Mouse (Mus musculus): ENCODE data around the gene Ccdc62. TPM values are rescaled to one million over a fixed set of nuclear protein-coding genes. Genes with fewer than 3 reads are reported as not detected.

Ccdc62 gene
- polyA plus RNA-seq (2012; ENCODE audit: insufficient read depth, insufficient read length, missing spikeins) = 1.2 and 3.3 TPM in 2 replicates

DNA sequence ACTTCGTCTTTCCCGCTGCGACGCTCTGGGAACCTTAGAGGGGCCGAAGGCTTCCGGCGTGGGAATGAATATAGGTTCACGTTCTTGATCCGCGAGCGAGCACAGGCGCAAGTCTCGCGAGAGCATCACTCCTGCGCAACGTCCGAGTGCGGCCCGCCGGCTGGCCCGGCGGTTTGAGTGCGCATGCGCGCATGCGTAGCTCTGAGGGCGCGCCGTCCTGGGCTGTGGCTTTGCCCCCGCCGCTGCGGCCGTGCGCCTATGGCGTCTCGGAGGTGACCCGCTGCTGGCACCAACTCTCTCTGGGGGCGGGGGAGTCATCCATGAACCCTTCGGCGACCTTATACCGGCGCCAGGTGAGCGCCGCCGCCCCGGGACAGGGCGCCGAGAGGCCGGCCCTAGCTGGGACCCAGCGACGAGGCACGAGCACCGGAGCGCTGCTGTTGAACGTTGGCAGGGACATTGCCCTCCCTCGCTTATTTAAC, at the start of gene Ccdc62:
TSS of gene Ccdc62 (plus strand) at position 172 of the 482 bp plus-strand sequence.
- H3K27ac ChIP-seq (ENCODE audit: insufficient read depth, low read depth, low read length) = peak within 1 kb of the TSS; percentile 65
- H3K4me3 ChIP-seq (ENCODE audit: insufficient read depth, low read length) = peak within 1 kb of the TSS; percentile 82
- TF ChIP-seq POLR2A (IDR thresholded peaks at IDR 0.05; ENCODE audit: borderline replicate concordance, low read depth, low read length) (peak; percentile 72; the same call in 1 of the 2 replicates), CTCF (IDR thresholded peaks at IDR 0.05; ENCODE audit: low read depth, low read length) (no peak)
- H3K4me1 ChIP-seq (ENCODE audit: control insufficient read depth, insufficient read depth, low read length) = no peaks in the 10 kb centered on the region

DNA sequence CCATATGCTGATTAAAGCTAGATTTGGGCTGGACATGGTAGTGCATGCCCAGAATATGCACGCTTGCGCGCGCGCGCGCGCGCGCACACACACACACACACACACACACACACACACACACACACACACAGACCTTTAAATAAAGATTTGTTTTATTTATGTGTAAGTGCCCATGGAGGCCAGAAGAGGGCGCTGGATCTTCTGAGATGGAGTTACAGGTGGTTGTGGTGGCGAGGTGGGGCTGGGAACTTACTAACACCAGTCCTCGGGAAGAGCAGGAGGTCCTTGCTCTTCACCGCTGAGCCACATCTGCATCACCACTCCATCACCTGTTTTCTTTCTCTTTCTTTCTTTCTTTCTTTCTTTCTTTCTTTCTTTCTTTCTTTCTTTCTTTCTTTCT, 49.7 kb upstream of the Ccdc62 start:
- Histone ChIP-seq H3K4me3 (ENCODE audit: insufficient read depth, low read length) (no peak overlapping the region), H3K4me1 (ENCODE audit: control insufficient read depth, insufficient read depth, low read length) (peaks cover 12% of the 10 kb centered on the region), H3K27ac (ENCODE audit: insufficient read depth, low read depth, low read length) (no peak overlapping the region)
- TF ChIP-seq CTCF (IDR thresholded peaks at IDR 0.05; ENCODE audit: low read depth, low read length) (no peak), POLR2A (IDR thresholded peaks at IDR 0.05; ENCODE audit: borderline replicate concordance, low read depth, low read length) (no peak)

DNA sequence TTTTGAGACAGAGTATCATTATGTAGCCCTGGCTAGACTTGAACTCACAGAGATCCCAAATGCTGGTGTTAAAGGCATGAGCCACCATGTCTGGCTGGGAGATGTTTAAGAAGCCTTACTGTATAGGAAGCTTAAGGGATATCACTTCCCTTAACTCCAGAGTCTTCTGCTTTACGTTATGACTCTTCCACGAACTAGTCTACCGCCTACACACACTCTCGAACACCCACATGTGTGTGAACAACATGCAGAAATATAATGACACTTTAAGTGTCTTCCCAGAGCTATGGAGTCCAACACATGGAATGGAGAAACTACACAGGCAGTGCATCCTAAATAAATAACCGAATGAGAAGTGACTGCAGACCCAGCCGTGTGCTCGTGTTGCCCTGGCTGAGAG, 46.6 kb upstream of the Ccdc62 start:
- Histone ChIP-seq H3K4me3 (ENCODE audit: insufficient read depth, low read length) (no peak overlapping the region), H3K4me1 (ENCODE audit: control insufficient read depth, insufficient read depth, low read length) (peaks cover 14% of the 10 kb centered on the region), H3K27ac (ENCODE audit: insufficient read depth, low read depth, low read length) (no peak overlapping the region)
- TF ChIP-seq POLR2A (IDR thresholded peaks at IDR 0.05; ENCODE audit: borderline replicate concordance, low read depth, low read length) (no peak), CTCF (IDR thresholded peaks at IDR 0.05; ENCODE audit: low read depth, low read length) (no peak)

DNA sequence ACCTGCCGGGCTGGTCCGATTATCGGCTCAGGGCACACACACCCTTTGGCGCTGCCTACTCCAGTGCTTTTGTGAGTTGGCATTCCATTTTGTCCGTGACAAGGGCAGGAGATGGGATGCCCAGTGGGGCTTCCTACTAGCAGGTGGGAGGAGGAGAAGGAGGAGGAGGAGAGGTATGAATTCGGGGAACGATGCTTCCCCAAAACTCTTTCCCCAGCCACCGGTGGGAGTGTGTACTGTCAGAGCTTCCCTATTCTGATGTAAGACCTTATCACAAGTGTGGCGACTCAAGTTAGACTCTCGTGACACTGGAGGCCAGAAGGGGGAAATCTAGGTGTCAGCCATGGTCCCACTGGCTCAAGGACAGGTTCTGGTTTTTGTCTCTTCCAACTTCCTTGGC, 46.1 kb upstream of the Ccdc62 start:
- H3K4me3 ChIP-seq (ENCODE audit: insufficient read depth, low read length) = no peak overlapping the region
- no peak overlapping the region for H3K27ac ChIP-seq (ENCODE audit: insufficient read depth, low read depth, low read length)
- H3K4me1 ChIP-seq (ENCODE audit: control insufficient read depth, insufficient read depth, low read length) = peaks cover 14% of the 10 kb centered on the region
- TF ChIP-seq POLR2A (IDR thresholded peaks at IDR 0.05; ENCODE audit: borderline replicate concordance, low read depth, low read length) (no peak), CTCF (IDR thresholded peaks at IDR 0.05; ENCODE audit: low read depth, low read length) (no peak)

DNA sequence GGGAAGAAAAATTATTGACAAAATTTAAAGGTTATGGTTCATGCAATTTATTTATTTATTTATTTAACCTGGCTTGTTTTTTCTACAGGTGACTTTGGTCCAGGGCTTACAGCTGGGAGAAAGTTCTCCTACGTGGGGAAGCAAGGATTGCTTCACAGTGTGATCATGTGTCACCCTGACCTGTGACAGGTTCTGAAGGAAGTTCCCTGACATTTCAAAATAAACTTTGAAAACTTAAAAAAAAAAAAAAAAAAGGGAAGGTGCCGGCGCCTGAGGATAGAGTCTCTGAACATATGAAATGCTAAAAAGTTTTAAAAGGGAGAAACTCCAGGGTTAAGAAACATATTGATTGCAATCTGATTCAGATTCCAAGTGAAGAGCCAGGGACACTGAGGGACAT, 44.1 kb upstream of the Ccdc62 start:
- H3K4me1 ChIP-seq (ENCODE audit: control insufficient read depth, insufficient read depth, low read length) = peaks cover 27% of the 10 kb centered on the region
- no peak overlapping the region for H3K27ac ChIP-seq (ENCODE audit: insufficient read depth, low read depth, low read length)
- TF ChIP-seq POLR2A (IDR thresholded peaks at IDR 0.05; ENCODE audit: borderline replicate concordance, low read depth, low read length) (no peak), CTCF (IDR thresholded peaks at IDR 0.05; ENCODE audit: low read depth, low read length) (no peak)
- no peak overlapping the region for H3K4me3 ChIP-seq (ENCODE audit: insufficient read depth, low read length)

DNA sequence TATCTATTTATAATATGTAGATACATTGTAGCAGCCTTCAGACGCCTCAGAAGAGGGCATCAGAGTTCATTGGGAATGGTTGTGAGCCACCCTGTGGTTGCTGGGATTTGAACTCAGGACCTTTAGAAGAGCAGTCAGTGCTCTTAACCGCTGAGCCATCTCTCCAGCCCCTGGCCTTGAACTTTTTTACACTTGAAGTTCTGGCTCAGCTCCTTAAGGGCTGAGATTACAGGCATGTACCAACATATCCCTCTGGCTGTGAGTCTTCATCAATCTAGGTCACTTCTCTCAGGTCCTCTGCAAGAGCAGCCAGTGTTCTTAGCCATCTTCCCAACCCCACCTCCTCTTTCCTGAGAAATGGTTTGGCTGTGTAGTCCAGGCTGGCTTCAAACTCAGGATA, 40.2 kb upstream of the Ccdc62 start:
- H3K4me3 ChIP-seq (ENCODE audit: insufficient read depth, low read length) = no peak overlapping the region
- H3K27ac ChIP-seq (ENCODE audit: insufficient read depth, low read depth, low read length) = no peak overlapping the region
- peaks cover 42% of the 10 kb centered on the region for H3K4me1 ChIP-seq (ENCODE audit: control insufficient read depth, insufficient read depth, low read length)
- TF ChIP-seq POLR2A (IDR thresholded peaks at IDR 0.05; ENCODE audit: borderline replicate concordance, low read depth, low read length) (no peak), CTCF (IDR thresholded peaks at IDR 0.05; ENCODE audit: low read depth, low read length) (no peak)

DNA sequence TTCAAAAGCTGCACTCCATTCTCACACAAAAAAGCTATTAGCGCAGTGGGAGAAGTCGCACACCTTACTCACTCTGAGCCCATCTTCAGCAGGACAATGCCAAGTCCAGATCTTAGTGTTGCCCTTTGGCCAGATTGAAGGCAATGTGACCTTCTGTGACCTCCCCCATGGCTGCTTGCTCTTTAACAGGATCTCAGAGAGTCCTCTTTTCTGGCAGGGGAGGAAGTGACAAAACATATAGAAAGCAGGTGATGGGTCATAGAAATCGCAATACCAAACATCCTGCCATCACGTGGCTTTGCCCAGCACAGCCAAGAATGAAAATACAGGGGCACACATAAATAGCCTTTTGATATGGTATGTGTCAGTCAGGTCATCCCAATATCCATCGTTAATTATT, 39.5 kb upstream of the Ccdc62 start:
- no peak overlapping the region for H3K4me3 ChIP-seq (ENCODE audit: insufficient read depth, low read length)
- TF ChIP-seq POLR2A (IDR thresholded peaks at IDR 0.05; ENCODE audit: borderline replicate concordance, low read depth, low read length) = no peak
- TF ChIP-seq CTCF (IDR thresholded peaks at IDR 0.05; ENCODE audit: low read depth, low read length) = no peak
- no peak overlapping the region for H3K27ac ChIP-seq (ENCODE audit: insufficient read depth, low read depth, low read length)
- peaks cover 49% of the 10 kb centered on the region for H3K4me1 ChIP-seq (ENCODE audit: control insufficient read depth, insufficient read depth, low read length)

DNA sequence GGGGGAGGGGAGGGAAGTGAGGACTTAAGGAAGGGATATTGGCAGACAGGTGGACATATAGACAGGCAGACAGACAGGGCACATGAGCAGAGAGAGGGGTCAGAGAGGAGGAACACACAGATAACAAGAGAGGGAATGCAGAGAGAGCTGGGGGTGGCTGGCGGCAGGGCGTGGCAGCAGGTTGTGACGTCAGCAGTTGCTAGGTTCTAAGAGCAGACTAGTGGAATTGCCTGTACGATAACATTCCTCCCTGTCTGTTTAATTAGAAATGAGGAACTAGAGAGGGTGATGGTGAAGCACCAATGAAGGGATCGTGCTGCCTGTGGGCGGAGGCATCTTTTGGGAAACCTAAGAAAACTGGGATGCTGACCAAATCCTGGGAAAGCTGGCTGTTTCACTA, 38.8 kb upstream of the Ccdc62 start:
- Histone ChIP-seq H3K4me3 (ENCODE audit: insufficient read depth, low read length) (no peak overlapping the region), H3K27ac (ENCODE audit: insufficient read depth, low read depth, low read length) (no peak overlapping the region), H3K4me1 (ENCODE audit: control insufficient read depth, insufficient read depth, low read length) (peaks cover 51% of the 10 kb centered on the region)
- TF ChIP-seq CTCF (IDR thresholded peaks at IDR 0.05; ENCODE audit: low read depth, low read length) (no peak), POLR2A (IDR thresholded peaks at IDR 0.05; ENCODE audit: borderline replicate concordance, low read depth, low read length) (no peak)

DNA sequence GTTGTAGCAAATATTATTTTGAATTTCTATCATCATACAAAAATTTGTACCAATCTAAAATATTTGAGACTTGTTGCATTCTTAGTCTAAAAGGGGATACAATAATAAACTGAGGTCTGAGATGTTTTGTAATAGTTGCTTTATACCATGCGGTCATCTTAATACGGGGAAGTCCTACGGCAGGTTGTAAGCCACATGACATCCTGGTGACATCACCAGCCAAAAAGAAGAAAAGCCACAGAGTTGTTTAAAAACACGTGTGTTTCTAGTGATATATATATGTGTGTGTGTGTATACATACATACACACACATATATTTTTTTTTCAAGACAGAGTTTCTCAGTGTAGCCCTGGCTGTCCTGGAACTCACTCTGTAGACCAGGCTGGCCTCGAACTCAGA, 37.0 kb upstream of the Ccdc62 start:
- TF ChIP-seq CTCF (IDR thresholded peaks at IDR 0.05; ENCODE audit: low read depth, low read length) (no peak), POLR2A (IDR thresholded peaks at IDR 0.05; ENCODE audit: borderline replicate concordance, low read depth, low read length) (no peak)

DNA sequence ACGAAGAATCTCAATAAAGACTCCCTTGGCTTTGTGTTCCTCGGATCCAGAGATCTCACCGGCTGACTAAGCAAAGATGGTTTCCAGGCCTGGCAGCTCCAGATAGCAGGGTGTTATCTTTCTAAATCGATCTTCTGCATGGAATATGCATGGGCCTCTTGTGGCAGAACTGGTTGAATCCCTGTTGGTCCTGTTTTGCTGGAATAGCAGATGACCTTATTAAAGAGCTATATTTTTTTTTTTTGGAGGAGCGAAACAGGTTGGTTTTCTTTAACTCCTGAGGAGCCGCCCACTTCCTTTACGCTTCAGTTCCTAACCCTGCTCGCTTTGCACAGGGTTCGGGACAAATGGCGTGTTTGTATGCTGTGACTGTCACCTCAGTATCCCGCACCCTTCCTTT, 34.1 kb upstream of the Ccdc62 start:
- Histone ChIP-seq H3K4me3 (ENCODE audit: insufficient read depth, low read length) (no peak overlapping the region), H3K27ac (ENCODE audit: insufficient read depth, low read depth, low read length) (peak overlapping the region; percentile 89; the same call in 1 of the 2 replicates), H3K4me1 (ENCODE audit: control insufficient read depth, insufficient read depth, low read length) (peaks cover 52% of the 10 kb centered on the region)
- TF ChIP-seq CTCF (IDR thresholded peaks at IDR 0.05; ENCODE audit: low read depth, low read length) (no peak), POLR2A (IDR thresholded peaks at IDR 0.05; ENCODE audit: borderline replicate concordance, low read depth, low read length) (no peak)

More for the DNA sequence above, 37.0 kb upstream of the Ccdc62 start:
- H3K27ac ChIP-seq (ENCODE audit: insufficient read depth, low read depth, low read length) = no peak overlapping the region
- H3K4me3 ChIP-seq (ENCODE audit: insufficient read depth, low read length) = no peak overlapping the region
- H3K4me1 ChIP-seq (ENCODE audit: control insufficient read depth, insufficient read depth, low read length) = peaks cover 65% of the 10 kb centered on the region

DNA sequence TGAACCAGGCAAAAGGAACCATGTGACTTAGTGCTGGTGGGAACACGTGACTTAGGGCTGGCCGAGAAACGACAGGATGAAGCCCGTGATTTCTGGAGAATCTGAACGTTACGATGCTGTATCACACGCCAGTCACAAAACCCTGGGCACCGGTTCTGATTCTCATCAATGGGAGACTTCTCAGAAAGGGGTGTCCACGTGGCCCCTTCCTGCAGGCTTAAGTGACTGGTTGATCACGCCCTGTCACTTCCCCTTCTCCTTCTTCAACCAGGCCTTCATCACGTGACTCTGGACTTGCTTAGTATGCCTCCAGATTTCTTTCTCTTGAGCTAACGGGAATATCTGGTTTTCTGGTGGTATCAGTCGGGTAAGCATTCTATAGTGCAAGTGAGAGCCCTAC, 33.1 kb upstream of the Ccdc62 start:
- no peak overlapping the region for H3K4me3 ChIP-seq (ENCODE audit: insufficient read depth, low read length)
- H3K27ac ChIP-seq (ENCODE audit: insufficient read depth, low read depth, low read length) = peak overlapping the region; percentile 89
- TF ChIP-seq POLR2A (IDR thresholded peaks at IDR 0.05; ENCODE audit: borderline replicate concordance, low read depth, low read length) (no peak), CTCF (IDR thresholded peaks at IDR 0.05; ENCODE audit: low read depth, low read length) (no peak)
- H3K4me1 ChIP-seq (ENCODE audit: control insufficient read depth, insufficient read depth, low read length) = peaks cover 48% of the 10 kb centered on the region
